Mouse (Mus musculus): ENCODE results near the gene Acvrl1.
A peak's percentile ranks its signal among the peaks of the same experiment; 100 is the strongest.

The Acvrl1 gene

DNA sequence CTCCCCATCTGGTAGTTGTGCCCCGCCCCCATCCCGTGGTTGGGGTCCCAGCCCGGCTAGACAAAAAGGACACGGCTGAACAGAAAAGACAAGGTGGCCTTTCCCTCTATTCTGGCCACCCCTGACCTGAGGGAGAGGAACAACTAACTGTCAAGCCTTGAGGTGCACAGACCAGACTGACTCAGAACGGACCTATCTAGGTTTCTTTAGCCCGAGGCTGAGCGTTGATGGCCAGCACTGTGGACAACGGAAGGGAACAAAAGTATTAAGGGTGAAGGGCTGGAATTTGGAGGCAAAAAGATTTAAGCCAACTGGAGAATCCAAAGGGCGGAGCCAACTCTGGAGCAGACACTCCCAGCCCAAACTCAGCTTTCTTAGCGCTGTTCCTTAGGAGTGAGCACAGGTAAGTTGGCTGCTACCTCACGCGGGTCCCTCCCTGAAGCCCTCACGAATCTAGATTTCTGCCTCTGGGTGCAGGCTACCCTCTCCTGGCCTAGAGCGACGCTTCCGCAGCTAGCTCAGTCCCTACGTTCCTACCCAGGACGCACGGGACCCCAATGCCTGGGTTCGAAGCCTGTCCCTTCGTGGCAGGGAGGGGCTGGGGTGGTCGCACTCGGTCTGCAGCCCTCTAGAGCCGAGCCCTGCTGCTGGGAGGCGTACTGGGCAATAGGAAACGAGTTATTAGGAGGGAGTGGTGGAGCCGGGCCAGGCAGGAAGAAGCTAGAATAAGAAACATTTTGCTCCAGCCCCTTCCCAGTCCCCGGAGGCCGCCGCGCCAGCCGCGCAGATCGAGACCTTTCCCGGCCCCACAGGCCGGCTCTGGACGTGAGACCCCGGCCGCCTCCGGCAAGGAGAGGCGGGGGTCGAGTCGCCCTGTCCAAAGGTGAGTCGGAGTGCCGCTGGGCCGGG, at the start of gene Acvrl1:
Gene Acvrl1, plus strand, starts transcription at position 342 of the 909 bp plus-strand sequence.
- no peak for DNase-seq (ENCODE audit: low read depth, low spot score)

DNA sequence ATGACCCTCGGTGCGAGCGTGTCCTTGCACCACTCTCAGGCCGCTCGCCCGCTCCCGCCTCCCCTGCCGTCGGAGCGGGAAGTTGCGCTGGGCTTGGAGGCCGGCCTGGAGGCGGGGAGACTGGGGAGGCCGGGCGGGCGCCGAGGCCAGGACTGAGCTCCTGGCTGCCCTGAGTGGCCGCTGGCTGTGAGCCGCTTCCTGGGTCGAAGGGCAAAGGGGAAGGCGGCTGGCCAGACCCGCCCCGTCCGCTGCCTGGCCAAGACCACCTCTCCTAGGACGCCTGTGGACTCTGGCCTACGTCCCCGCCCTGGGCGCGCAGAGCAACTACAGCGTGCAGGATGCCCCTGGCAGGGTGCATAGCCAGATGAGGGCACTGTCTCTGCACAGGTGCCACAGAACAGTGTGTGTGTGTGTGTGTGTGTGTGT, 49.6 kb upstream of the Acvrl1 start:
- peak; percentile 72 for DNase-seq (ENCODE audit: low read depth, low spot score)

- no peak for DNase-seq (ENCODE audit: low read depth, low spot score)
These were observed 48.2 kb upstream of the Acvrl1 start for GRCm38 (mm10) chr15:101080031-101080520.

DNA sequence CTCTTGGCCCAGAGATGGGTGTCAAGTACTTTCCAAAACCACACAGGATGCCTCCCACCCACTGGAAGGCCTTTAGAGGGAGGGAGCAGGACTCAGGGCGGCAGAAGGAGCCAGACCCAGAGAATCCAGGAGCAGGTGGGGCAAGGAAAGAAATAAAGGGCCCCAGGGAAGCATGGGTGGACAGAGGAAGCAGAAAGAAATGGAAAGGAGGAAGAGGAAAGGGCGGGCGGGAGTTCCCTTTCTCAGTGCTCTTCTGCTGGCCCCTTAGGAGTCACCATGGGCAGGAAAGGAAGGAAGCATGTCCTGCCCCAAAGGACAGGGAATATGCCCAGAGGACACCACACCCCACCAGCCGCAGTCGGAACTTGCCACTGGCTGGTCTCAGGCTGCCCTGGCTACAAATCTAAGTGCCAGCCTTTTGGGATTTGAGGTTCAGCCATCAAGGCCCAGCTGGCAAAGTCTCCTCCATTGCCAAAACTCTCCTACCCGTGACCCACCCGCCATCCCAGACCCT, 47.2 kb upstream of the Acvrl1 start:
- DNase-seq (ENCODE audit: low read depth, low spot score) = no peak

DNA sequence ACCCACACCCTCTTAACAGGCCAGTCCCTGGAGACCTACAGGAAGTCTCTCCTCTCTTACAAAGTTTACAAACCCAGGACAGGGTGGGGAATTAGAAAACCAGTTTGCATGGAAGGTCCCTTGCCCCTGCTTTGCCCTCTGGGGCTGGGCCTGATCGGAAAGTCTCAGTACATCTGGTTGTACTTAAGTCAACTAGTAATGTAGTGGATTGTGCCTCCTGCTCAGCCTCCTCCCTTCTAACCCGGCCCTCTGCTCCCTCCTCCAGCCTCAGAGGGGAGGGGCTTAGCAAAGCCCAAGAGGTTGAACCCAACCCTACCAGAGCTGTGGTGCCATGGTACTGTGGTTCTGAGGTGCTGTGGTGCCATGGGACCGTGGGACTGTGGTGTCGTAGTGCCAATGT, 46.1 kb upstream of the Acvrl1 start:
- DNase-seq (ENCODE audit: low read depth, low spot score) = peak; percentile 54

DNA sequence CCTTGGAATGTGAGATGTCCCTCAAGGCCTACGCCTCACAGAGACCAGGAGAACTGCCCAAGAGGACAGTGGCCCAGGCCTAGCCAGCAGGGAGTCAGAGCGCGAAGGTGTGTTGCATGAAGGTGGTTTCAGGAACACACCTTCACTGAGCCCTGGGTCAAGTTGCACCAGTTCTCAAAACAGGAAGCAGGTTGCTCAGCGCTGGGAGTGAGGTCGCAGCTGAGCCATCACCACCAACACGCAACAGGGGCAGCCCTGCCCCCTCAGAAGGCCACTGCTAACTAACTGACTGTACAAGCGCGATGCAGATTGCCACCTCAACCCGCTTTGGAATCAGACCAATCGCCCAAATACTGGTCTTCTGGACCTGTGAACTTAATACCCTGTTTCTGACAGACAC, 43.8 kb upstream of the Acvrl1 start:
- no peak for DNase-seq (ENCODE audit: low read depth, low spot score)

DNA sequence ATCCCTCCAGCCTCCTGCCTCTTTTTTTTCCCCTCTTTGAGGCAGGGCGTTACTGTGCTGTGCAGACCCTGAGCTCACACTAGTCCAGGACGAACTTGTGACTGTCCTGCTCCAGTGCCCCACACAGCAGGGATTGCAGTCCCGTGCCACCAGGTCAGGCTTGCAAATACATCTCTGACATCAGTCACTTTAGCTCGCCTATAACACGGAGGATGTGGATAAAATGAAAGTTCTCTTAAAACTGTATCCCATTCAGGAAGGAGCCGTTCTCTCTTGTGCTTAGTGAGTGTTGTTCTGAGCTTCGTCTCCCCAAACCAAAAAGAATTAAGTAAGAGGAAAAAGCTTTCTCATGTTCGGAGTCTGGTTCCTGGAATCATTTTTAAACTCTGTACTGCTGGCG, 41.9 kb upstream of the Acvrl1 start:
- DNase-seq (ENCODE audit: low read depth, low spot score) = no peak

DNA sequence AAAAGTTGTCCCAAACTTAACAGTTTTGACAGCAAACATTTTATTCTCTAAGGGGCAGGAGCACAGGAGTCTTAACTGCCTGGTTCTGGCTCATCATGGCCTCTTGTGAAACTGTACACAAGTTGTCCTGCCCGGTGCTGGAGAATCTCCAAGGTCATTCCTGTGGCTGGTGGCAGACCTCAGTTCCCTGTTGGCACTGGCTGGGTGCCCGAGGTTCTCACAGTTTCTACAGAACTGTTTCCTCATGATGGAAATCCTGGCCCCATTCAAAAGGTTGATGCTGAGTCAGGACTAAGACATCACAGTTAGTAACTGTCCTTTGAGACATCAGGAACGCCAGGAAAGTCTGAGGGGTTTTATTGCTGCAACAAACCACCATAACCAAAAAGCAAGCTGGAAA, 41.4 kb upstream of the Acvrl1 start:
- DNase-seq (ENCODE audit: low read depth, low spot score) = peak; percentile 84

GRCm38 (mm10) chr15:101088291-101088690, 40.0 kb upstream of the Acvrl1 start:
- DNase-seq (ENCODE audit: low read depth, low spot score) = no peak

- no peak for DNase-seq (ENCODE audit: low read depth, low spot score)
These were observed 36.8 kb upstream of the Acvrl1 start for GRCm38 (mm10) chr15:101091551-101091950.

DNA sequence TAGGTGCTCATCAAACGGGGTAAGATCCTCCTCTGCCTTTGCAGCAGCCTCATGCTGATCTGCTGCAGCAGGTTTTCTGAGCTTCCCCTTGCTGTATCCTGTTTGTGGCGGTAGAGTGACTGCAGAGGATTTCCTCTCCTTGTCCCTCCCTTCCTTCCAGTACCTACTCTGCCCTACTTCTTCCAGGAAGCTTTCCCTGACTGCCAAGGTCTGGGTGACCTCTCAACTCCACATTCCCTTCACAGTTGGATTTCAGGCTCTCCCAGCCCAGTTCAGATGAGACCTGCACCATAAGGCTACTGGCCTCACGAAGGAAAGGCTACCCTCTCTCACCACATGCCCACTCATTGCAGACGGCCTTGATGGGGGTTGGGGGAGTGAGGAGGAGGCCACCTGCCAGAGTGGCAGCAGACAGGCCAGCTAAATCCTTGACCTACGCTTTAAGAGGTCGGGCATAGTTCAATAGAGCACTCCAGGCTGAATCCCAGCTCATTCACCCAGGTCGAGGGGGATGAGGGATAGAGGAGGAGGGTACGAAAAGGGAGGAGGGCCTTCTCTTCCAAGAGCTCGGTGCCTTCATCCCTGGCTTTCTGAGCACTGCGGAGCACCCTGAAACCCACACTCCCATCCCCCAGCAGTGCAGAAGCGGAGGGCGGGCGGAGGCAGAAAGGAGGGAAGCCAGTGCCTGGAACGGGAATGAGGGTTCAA, 36.0 kb upstream of the Acvrl1 start:
- no peak for DNase-seq (ENCODE audit: low read depth, low spot score)

- DNase-seq (ENCODE audit: low read depth, low spot score) = no peak
These were observed 35.3 kb upstream of the Acvrl1 start for GRCm38 (mm10) chr15:101092829-101093648.

GRCm38 (mm10) chr15:101093988-101094387, 34.3 kb upstream of the Acvrl1 start:
- no peak for DNase-seq (ENCODE audit: low read depth, low spot score)

DNA sequence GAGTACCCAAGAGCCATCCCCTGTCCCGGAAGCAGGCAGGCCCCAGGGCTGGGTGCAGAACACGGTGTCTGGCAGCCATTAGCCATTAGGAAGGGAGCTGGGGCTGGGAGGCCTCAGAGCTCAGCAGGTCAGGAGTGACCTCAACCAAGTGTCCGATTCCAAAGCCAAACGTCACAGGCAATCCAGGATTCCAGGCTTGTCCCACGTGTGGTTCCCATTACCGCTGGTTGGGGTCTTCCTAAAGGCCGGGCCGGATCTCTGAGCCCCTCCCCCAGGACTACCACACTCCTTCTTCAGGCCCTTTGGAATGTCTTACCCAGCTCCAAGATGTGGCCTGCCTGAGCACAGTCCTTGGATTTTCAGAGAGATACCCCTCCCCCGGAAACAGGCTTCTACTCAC, 33.3 kb upstream of the Acvrl1 start:
- no peak for DNase-seq (ENCODE audit: low read depth, low spot score)

DNA sequence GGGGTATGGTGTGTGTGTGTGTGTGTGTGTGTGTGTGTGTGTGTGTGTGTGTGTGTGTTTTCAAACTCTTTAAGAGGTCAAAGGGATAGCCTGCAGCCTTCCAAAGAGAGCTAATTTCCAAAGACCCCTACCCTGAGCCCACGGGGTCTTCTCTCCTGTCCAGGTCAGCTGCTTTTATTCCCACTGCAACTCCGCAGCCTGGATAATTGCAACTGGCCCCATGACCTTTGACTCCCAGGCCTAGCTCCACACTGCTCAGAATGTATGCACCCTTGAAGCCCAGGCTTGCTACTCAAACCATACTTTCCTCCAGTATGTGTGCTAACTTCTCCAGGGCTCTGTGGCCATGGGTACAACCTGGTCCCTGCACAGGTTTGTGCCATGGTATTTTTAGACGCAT, 32.9 kb upstream of the Acvrl1 start:
- DNase-seq (ENCODE audit: low read depth, low spot score) = no peak

GRCm38 (mm10) chr15:101097985-101098651, 30.2 kb upstream of the Acvrl1 start:
- DNase-seq (ENCODE audit: low read depth, low spot score) = no peak

DNA sequence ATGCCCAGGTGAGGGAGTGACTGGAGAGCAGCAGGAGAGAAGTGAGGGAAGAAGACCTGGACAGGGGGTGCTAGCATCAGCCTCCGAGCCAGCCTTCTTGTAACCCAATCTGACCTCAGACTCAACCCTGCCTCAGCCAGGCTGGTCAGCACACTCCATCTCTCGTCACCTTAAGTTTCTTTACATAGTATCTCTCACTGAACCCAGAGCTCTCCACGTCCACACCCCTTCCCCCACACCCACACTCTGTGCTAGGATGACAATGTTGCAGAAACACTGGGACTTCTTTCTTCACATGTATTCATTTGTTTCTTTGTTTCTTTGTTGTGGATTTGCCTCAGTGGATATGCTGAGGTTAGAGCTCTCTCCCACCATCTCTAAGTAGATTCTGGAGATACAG, 27.3 kb upstream of the Acvrl1 start:
- no peak for DNase-seq (ENCODE audit: low read depth, low spot score)

- no peak for DNase-seq (ENCODE audit: low read depth, low spot score)
These were observed 24.6 kb upstream of the Acvrl1 start for GRCm38 (mm10) chr15:101103605-101104304.

- DNase-seq (ENCODE audit: low read depth, low spot score) = peak; percentile 87
These were observed 22.8 kb upstream of the Acvrl1 start for GRCm38 (mm10) chr15:101105496-101105994.

DNA sequence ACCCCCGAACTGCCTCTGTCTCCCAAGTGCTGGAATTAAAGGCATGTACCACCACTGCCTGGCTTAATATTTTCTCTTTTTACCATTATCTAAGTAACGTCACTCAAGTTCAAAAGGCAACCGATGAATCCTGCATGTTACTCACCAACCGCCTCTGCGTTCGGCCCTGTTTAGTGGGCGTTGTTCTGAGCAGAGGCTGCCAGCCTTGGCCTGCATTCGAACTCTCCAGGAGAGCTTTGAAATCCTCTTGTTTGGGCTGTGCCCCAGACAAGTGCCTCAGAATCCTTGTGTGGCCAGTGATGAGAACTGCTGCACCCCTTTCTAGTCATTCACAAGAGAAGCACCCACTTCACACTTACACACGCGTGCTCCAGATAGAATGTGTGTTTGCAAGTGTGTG, 22.3 kb upstream of the Acvrl1 start:
- no peak for DNase-seq (ENCODE audit: low read depth, low spot score)
